Mouse (Mus musculus) cerebellum, adult 8-10 months (tissue): ENCODE results near the gene Zfp59.
"Not testable (repeated sequence)": the region's sequence is repeated elsewhere in the genome, so short reads cannot be mapped to it uniquely, and the experiment has no call there.

Experiments used
- DNase-seq: peaks from one replicate; pipeline ENCODE4 v3.0.0; 2022

Gene Zfp59

DNA sequence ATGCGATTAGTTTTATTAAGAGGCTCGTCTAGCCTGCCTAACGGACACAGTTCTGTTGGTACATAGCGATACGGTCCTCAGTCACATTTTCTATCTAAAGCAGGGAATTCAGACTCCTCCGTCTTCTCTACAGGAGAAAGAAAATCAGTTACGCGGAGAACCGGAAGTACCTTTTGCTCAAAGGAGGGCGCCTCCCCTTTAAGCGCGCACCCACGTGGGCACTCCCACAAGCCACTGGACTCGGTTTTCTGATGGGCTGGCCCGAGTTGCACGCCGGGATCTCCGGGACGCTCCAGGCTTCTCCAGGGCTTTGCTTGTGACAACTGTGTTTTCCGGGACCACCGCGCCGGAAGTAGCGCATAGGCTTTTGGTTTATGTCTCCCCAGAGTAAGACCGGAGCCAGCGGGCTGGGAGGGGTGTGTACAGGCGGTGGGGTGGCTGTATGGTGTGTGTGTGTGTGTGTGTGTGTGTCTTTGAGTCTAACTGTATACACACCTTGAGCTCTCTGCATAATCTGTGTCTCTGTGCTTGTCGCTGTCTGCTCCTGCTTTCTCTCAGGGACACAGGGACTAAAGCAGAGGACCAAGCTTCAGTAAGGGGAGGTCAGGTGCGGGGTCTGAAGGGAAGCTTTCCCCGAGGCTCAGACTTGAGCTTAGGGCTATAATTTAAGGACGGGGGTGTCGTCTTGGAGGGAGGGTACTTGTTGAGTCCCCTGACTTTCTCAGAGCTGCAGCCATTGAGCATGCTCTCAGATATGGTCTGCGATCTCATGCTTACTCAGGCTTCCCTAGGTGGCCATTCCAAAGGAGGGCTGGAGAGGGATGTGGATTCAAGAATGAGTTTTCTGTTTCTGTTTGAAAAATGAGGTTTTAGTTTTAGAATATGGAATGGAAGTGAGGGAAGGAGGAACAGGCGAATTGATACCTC, at the start of gene Zfp59:
Zfp59 (plus strand) TSS at position 285 of the 927 bp plus-strand sequence.
- DNase-seq: peak; percentile 80

- DNase-seq: no peak
Observed at GRCm38 (mm10) chr7:27789306-27789705, 49.1 kb upstream of the Zfp59 start.

- not testable (repeated sequence) for DNase-seq
Observed at GRCm38 (mm10) chr7:27793865-27794264, 44.5 kb upstream of the Zfp59 start.

DNA sequence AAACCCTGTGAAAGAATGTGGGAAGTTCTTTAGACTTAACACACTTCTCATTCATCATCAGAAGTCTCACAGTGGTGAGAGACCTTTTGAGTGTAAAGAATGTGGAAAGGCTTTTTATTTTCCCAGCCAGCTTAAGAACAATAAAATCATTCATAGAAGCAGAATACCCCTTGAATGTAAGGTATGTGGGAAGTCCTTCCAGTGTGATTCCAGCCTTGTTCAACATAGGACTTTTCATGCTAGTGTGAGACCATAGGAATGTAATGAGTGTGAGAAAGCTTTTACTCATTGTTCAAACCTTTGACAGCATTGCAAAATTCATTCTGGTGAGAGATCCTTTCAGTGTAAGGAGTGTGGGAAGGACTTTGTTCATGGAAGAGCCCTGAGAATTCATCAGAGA, 43.8 kb upstream of the Zfp59 start:
- no peak for DNase-seq

DNA sequence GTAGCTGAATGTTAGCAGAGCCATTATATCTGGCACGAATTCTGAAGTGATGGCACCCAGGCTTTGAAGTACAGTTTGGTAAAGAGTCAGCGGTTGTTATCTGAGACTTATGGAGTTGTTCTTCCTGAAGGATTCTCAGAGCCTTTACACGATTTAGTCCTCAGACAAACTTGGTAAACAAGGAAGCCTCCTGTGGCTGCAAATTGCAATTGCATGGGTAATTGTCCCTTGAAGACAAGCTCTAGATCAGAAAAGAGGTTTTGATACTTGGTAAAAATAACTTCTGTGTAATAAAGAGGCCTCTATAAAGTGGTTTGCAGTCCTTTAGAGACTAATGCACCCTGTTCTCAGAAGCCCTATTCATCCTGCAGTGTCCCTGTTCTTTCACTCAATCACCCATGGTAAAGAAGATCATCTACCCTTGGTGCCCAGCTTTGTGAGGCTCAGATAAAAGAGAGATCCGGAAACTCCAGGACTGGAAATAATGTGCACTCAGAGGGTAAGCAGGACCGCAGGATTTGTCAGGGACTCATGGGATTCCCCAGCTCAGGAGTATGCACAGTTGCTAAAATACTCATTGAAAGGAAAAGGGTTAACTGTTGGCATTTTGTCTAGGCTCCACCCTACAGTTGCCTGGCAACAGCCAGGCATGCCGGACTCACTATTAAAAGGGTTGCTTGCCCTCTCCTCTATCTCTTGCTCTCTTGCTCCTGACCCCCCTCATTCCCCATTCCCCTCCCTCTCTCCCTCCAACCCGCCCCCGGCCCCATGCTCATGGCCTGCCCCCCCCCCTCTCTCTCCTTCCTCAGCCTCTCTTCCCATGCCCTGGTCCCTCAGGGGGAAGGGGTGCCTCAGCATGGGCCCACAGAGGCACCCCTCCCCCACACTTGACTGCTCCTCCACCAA, 40.2 kb upstream of the Zfp59 start:
- no peak for DNase-seq

GRCm38 (mm10) chr7:27801137-27801536, 37.3 kb upstream of the Zfp59 start:
- no peak for DNase-seq

DNA sequence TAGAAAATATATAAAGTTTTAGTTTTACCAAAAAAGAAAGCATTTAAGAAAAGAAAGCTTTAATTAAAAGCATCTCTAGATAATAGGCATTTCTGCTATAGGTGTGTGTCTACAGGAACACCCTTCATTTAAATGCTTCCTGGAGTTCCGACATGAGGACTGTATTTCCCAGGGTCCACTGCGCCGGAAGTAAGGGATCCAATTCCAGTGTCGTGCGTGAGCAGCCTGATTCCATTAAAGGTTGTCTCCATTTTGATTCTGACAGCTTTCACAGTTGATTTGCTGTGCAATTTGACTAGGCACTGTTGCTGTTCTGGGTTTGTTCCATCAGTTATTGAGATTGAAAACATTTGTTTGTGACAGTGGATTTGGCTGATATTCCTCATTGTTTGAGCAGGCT, 35.4 kb upstream of the Zfp59 start:
- DNase-seq: no peak

DNA sequence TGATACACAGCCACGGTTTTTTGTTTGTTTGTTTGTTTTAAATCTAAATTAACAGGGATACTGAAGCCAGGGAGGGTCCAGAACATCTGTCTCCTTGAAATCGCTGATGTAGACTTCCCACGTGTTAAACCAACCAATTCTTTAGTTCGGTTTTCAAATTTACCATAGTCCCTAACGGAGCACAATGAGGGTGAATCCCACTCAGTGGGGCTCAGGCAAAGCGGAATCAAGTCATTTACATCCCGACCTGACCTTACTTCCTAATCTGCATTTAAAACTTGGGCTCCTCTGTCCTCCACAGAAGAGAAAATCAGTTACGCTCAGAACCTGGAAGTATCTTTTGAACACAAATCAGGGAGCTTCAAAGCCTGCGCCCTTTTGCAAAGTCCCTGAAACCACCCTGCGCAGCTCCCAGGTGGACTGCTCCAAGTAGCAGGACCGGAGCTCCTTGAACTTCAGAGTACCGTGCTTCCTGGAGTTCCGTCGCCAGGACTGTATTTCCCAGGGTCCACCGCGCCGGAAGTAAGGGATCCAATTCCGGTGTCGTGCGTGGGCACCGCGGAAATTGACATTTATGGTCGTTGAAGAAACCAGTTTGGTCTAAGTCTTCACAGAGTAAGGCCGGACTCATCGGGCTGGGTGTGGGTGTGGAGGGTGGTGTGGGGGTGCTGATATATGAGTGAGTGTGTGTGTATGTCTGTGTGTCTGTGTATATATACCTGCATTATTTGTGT, 33.9 kb upstream of the Zfp59 start:
- DNase-seq: peak; percentile 71

- DNase-seq: not testable (repeated sequence)
Observed at GRCm38 (mm10) chr7:27806896-27807295, 31.5 kb upstream of the Zfp59 start, which contains the start of gene Zfp626. Zfp626 (plus strand) TSS chr7:27807196.

- not testable (repeated sequence) for DNase-seq
Observed at GRCm38 (mm10) chr7:27807305-27807704, 31.1 kb upstream of the Zfp59 start.

DNA sequence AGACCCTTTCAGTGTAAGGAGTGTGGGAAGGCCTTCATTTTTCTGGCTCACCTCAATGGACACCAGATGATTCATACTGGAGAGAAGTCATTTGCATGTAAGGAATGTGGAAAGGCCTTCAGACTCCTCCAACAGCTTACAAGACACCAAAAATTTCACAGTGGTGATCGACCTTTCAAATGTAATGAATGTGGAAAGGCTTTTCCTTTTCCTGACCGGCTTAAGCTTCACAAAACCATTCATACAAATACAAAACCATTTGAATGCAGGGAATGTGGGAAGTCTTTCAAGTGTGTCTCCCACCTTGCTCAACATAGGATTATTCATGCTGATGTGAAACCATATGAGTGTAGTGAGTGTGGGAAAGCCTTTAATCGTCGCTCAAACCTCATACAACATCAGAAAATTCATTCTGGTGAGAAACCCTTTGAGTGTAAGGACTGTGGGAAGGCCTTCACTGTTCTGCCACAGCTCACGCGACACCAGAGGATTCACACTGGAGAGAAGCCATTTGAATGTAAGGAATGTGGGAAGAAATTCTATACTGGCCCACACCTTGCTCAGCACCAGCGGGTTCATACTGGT, 19.8 kb upstream of the Zfp59 start:
- no peak for DNase-seq

DNA sequence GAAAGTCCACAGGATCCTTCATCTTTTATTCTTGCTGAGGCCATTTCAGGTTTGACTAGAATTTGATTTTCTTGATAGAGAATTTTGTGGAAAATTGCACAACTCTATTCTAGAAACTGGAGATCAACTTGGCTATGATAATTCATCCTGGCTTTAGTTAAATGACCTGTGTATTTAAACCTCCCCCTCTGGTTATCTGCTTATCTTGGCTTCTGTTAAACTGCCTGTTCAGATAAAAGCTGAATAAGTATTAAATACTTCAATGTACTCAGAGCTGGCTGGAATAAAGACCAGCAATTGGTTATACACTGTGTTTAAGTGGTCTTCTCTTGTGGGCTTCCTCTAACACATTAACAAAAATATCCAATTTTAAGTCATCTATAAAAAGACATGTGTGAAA, 15.8 kb upstream of the Zfp59 start:
- no peak for DNase-seq

DNA sequence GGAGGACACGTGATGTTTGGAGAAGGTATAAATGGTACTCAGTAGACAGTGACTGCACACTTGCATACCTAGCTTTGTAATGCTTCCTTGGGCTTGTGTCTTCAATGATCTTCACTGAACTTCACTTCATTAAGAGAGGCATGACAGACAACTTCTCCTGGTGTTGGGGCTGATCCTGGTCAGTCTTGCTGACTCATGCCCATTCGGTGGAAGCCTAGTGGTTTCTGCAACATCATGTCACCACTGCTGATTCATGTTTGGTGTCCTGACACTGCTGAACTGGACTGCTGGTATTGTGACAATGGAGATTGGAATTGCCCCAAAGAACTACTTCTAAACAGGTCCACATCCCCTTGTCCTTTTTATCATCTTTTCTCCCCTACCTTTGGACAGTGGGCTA, 4.3 kb upstream of the Zfp59 start:
- DNase-seq: no peak

- DNase-seq: no peak
Observed at GRCm38 (mm10) chr7:27837896-27838295, 511 bp upstream of the Zfp59 start.

- DNase-seq: no peak
Observed at GRCm38 (mm10) chr7:27839596-27839995, 1.2 kb downstream of the Zfp59 start.

GRCm38 (mm10) chr7:27840104-27840503, 1.7 kb downstream of the Zfp59 start:
- no peak for DNase-seq

- DNase-seq: no peak
Observed at GRCm38 (mm10) chr7:27857227-27857626, 18.8 kb downstream of the Zfp59 start, which contains the start of gene Zfp607a. Zfp607a (plus strand) TSS chr7:27857527.

DNA sequence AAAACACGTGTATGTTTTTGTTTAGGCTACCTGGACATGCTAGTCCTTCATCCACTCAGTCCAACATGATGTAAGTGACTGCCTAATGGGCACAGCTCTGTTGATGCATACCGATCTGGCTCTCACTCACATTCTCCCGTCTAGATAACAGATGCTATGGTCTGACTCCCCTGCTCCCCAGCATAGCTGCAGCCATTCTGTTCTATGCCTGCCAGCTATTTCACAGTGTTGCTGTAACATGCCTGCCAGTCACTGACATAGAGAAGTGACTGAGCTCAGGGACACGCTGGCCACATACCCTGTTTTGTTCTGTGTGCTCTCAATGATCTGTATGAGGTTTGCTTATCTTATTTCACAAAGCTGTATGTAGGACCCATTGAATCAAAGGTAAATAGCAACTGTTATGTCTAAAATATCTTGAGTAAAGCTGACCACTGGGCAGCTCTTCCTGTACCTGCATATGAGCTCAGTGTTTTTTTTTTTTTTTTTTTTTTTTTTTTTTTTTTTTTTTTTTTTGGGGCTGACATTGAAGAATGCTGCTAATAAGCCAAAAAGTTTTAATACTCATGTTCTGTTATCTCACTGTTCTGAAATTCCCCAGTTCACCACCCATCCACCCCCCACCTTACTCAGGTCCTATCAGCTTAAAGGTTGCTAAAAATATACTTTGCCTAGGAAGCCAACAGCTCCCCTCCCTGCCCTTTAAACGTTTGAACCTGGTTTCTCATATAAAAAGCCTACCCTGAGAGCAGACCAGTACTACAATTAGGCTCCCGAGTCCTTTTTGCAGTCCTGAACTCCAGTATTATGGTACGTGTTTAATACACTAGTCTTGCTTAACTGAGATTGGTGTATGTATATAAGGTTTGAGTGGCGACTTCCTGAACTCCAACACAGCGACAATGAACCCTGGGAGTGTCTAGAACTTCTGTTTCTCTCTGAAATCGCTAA, 21.2 kb downstream of the Zfp59 start:
- no peak for DNase-seq

GRCm38 (mm10) chr7:27860396-27861235, 22.2 kb downstream of the Zfp59 start:
- no peak for DNase-seq

DNA sequence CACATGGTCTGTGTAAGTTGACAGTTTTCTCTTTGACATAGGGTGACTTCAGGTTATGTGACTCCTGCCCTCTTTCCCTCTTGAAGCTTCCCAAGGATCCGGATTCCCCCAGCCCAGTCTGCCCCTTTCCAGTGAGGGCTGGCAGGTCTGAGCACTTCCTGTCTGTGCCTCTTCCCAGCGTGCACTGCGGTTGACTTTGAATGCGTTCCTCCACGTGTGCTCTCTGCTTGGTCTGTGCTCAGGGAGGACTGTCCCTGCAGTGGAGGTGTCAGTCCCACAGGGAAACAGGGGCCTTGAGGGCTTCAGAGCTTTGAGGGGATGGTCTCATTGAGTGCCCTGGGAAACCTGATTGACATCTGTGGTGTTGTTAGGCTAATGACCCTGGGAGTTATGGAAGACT, 24.2 kb downstream of the Zfp59 start:
- not testable (repeated sequence) for DNase-seq
